Mouse (Mus musculus) small intestine, adult 2 months (tissue): ENCODE data around the gene 1700025F22Rik. TPM values are rescaled to one million over a fixed set of nuclear protein-coding genes. Genes with fewer than 3 reads are reported as not detected.
"Not testable (repeated sequence)": the region's sequence is repeated elsewhere in the genome, so short reads cannot be mapped to it uniquely, and the experiment has no call there.

ENCODE experiments used
- H3K27ac ChIP-seq: fragments of 200-500 bp; 2 replicates; pipeline ENCODE4 v1.5.1; 2012; ENCODE audit warnings: low read depth, low read length, control low read depth, inconsistent platforms; ENCODE audit not compliant: insufficient read depth
- H3K27me3 ChIP-seq: fragments of 200-500 bp; 2 replicates; pipeline ENCODE4 v1.6.1; 2012; ENCODE audit warnings: mild to moderate bottlenecking, moderate library complexity, low read length, inconsistent platforms; ENCODE audit not compliant: control insufficient read depth, insufficient read depth
- H3K36me3 ChIP-seq: fragments of 200-500 bp; 2 replicates; pipeline ENCODE4 v1.6.1; 2012; ENCODE audit warnings: mild to moderate bottlenecking, low read length, control low read depth, inconsistent platforms; ENCODE audit not compliant: control insufficient read depth, insufficient read depth
- H3K4me1 ChIP-seq: fragments of 200-500 bp; 2 replicates; pipeline ENCODE4 v1.6.1; 2012; ENCODE audit warnings: low read length, inconsistent platforms, mixed read lengths; ENCODE audit not compliant: control insufficient read depth, insufficient read depth, insufficient read length
- H3K4me3 ChIP-seq: fragments of 200-500 bp; 2 replicates; pipeline ENCODE4 v1.5.1; 2012; ENCODE audit warnings: low read depth, mild to moderate bottlenecking, control low read depth, inconsistent platforms, low read length, moderate library complexity
- CTCF ChIP-seq: fragments of 200-500 bp; IDR thresholded peaks from 2 replicates; pipeline ENCODE4 v1.5.1; 2012; ENCODE audit warnings: low read depth, mild to moderate bottlenecking, control low read depth, inconsistent platforms, low read length, moderate library complexity, mixed read lengths; ENCODE audit not compliant: insufficient replicate concordance, insufficient read length; ENCODE audit errors: extremely low read depth
- POLR2A ChIP-seq: fragments of 200-500 bp; IDR thresholded peaks from 2 replicates; pipeline ENCODE4 v1.6.1; 2012; ENCODE audit warnings: low read depth, mild to moderate bottlenecking, control low read depth, inconsistent platforms, low read length, moderate library complexity
- WGBS: fragments of 180-500 bp; shearing (Covaris S2); methylation state at CpG from one replicate; pipeline ENCODE4 v1.1.7; 2018; 5-methylcytosine and 5-hydroxymethylcytosine counted together
- polyA plus RNA-seq: library from polyadenylated mRNA; depleted of rRNA; stranded (reverse); fragments of >200 nt; gene quantifications from 2 replicates; pipeline ENCODE4 v1.2.3, GENCODE M21; 2012; rRNA removed

Gene 1700025F22Rik
- polyA plus RNA-seq, 1 experiment: not detected

DNA sequence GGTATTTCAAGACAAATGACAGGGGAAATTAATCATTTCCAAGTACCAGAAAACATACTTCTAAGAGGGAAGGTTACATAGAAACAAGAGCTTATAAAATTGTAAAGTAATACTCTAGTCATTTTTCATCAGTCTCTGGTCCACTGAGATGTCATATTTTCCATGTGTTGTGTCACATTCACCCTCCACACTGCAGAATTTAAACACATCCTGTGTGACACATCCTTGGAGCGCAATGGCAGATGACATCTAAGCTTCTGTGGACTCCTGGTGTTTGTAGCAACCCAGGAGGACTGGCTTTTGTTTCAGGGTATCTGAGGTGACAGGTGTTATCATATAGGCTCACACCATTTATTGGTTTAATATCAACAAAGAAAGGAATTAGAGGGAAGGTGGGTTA is 35.4 kb downstream of the 1700025F22Rik start:
- no peak overlapping the region for H3K27ac ChIP-seq
- no peaks in the 10 kb centered on the region for H3K27me3 ChIP-seq
- WGBS: 94% methylated on average over 1 of the region's 1 CpGs
- H3K36me3 ChIP-seq: no peaks in the 10 kb centered on the region
- H3K4me1 ChIP-seq: peaks cover 5% of the 10 kb centered on the region; the same call in 1 of the 2 replicates
- H3K4me3 ChIP-seq: no peak overlapping the region
- TF ChIP-seq CTCF: no peak
- TF ChIP-seq POLR2A: no peak

DNA sequence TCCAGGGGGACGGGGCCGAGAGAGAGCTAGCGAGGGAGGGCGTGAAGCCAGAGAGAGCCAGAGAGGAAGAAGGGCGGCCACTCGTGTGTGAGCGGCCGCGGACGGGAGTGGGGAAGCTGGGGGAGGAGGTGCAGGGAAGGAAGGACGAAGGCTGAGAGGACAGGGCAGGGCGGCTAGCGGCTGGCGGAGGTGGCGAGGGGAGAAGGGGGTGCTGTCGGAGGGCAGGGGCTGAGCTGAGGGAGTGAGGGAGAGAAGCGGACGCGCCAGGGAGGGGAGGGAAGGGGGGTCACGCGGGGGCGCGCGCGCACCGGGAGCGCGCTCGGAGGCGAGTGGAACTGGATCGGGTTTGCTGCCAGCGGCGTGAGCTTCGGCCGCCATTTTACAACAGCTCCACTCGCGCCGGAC is 44.1 kb downstream of the 1700025F22Rik start:
- peak overlapping the region; percentile 67 for H3K4me3 ChIP-seq
- H3K4me1 ChIP-seq, H3K27me3 ChIP-seq, H3K36me3 ChIP-seq: not testable (repeated sequence)
- H3K27ac ChIP-seq: 0 out of 2 replicates have a peak overlapping the region, but pooled peaks have one; percentile 41
- 1% methylated on average over 17 of the region's 38 CpGs for WGBS

DNA sequence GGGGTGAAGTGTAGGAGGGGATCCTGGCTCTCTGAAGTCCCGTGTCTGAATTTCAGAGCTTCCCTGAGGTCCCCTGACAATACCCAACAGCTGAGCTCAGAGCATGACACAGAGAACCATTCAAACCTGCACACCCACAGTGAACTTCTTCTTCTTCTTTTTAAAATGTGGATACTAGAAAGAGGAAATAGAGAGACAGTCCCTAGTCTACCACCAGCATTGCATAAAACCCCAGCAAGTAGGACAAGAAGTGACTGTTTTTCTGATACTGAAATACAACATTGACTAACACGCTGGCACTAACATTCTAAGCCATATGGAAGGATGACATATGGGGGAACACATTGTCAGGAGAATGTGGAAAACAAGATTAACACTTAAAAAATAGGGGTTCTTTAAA is 45.8 kb downstream of the 1700025F22Rik start:
- 88% methylated on average over 2 of the region's 2 CpGs for WGBS
- TF ChIP-seq POLR2A (no peak), CTCF (no peak)
- H3K4me1 ChIP-seq: no peaks in the 10 kb centered on the region
- H3K27me3 ChIP-seq: no peaks in the 10 kb centered on the region; the same call in 1 of the 2 replicates
- H3K4me3 ChIP-seq: no peak overlapping the region
- no peaks in the 10 kb centered on the region for H3K36me3 ChIP-seq
- H3K27ac ChIP-seq: no peak overlapping the region

DNA sequence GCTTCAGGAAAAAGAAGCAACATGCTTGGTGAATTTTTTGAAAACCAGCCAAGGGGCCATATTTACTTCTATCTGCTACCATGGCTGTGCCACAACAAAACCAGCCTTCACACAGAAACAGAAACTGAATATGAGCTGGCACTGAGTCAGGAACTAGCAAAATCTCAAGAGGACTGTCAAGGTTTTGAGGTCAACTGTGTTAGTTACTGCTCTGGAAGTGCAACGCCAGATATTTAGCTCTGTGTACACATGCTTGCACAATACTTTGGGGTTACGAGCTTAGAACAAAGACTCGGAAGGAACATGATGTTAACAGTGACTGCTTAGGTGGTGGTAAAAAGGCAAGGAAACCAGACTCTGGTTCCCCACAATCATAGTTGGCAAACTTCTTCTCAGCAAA is 57.4 kb downstream of the 1700025F22Rik start:
- Histone ChIP-seq H3K27me3 (no peaks in the 10 kb centered on the region), H3K27ac (no peak overlapping the region; the same call in 1 of the 2 replicates), H3K4me1 (peaks cover 6% of the 10 kb centered on the region), H3K4me3 (no peak overlapping the region), H3K36me3 (no peaks in the 10 kb centered on the region)
- TF ChIP-seq POLR2A: no peak
- TF ChIP-seq CTCF: no peak
- 10% methylated on average over 3 of the region's 3 CpGs for WGBS

DNA sequence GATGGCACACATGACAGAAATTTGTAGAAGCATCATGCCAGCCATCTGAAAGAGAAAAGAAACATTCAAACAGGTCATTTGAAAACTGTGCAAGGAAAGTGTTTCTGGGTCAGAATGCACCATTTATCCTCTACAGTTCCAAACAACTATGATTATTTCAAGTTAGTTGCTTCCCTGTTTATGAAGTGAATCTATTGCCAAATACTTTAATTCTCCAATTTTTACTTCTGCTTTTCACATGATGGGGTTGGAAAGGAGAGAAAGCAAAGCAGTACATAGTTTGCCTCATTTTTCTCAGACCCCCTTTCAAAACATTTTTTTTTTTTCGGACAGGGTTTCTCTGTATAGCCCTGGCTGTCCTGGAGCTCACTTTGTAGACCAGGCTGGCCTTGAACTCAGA is 63.2 kb downstream of the 1700025F22Rik start:
- H3K27me3 ChIP-seq: no peaks in the 10 kb centered on the region
- H3K27ac ChIP-seq: no peak overlapping the region
- no peaks in the 10 kb centered on the region for H3K36me3 ChIP-seq
- TF ChIP-seq CTCF (no peak), POLR2A (no peak)
- H3K4me3 ChIP-seq: no peak overlapping the region
- WGBS: 85% methylated on average over 1 of the region's 1 CpGs
- H3K4me1 ChIP-seq: peaks cover 4% of the 10 kb centered on the region; the same call in 1 of the 2 replicates

DNA sequence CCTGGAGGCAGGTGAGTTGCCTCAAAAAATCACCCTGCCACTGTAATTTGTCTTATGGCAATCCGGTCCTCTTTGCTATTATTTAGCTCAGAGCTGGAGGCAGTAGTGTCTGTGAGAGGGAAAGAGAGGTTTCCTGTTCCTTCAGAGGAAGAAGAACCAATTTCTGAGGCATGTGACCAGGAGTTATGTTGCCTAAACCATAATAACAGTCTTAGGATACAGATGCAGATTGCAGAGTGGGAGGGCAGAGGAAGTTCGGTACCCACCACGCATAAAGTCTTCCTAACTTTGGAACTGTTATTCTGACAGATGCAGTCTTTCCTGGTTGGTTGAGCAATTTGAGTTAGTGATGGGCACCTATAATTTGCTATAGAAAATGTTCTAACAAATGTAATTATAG is 66.7 kb downstream of the 1700025F22Rik start:
- H3K27me3 ChIP-seq: no peaks in the 10 kb centered on the region
- TF ChIP-seq CTCF (no peak), POLR2A (no peak)
- no peak overlapping the region for H3K4me3 ChIP-seq
- H3K4me1 ChIP-seq: peaks cover 4% of the 10 kb centered on the region; the same call in 1 of the 2 replicates
- H3K36me3 ChIP-seq: no peaks in the 10 kb centered on the region
- no peak overlapping the region for H3K27ac ChIP-seq
- 79% methylated on average over 3 of the region's 3 CpGs for WGBS

DNA sequence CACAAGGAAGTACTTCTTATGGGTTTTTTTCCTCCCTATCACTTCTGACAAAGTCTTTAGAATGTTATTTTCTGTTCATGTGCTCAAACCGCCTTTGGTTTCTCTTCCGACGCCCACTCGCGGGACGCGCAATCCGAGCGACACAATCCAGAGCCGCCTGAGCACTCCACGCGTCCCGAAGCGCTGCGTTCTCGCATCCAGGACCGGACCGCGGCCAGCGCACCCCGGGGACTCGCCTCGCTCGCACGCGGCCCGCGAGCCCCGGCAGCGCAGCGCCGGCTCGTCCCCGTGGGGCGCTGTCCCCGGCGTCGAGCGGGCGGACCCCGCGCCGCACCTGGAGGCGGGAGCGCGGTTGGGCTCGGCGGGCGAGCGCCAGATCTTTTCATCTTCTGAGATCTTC is 73.0 kb downstream of the 1700025F22Rik start:
- H3K27me3 ChIP-seq, H3K4me1 ChIP-seq, H3K27ac ChIP-seq, H3K36me3 ChIP-seq: not testable (repeated sequence)
- WGBS: under 1% methylated on average over 50 of the region's 50 CpGs
- H3K4me3 ChIP-seq: peak overlapping the region; percentile 58

Other genes starting within 250 kb of the 1700025F22Rik start
- 0.05 and 0.14 TPM in 2 replicates for gene Zp1, start 244.7 kb downstream of the 1700025F22Rik start, polyA plus RNA-seq
- gene Ptgdr2, start 228.2 kb downstream of the 1700025F22Rik start, polyA plus RNA-seq: 0.86 and 1.1 TPM in 2 replicates
- gene Ccdc86, start 216.1 kb downstream of the 1700025F22Rik start, polyA plus RNA-seq: 2.5 and 3.2 TPM in 2 replicates
- 103 and 341 TPM in 2 replicates for gene Ms4a10, start 190.7 kb downstream of the 1700025F22Rik start, polyA plus RNA-seq
- 0.20 and 1.9 TPM in 2 replicates for gene Ms4a15, start 172.1 kb downstream of the 1700025F22Rik start, polyA plus RNA-seq
- gene Ms4a18, start 147.3 kb downstream of the 1700025F22Rik start, polyA plus RNA-seq: 30.4 and 79.4 TPM in 2 replicates
- 173 and 417 TPM in 2 replicates for gene Ms4a8a, start 84.2 kb downstream of the 1700025F22Rik start, polyA plus RNA-seq
- gene 1700017D01Rik, start 34.4 kb downstream of the 1700025F22Rik start, polyA plus RNA-seq: not detected in 2 replicates
- not detected in 2 replicates for gene Ms4a13, start 31.4 kb upstream of the 1700025F22Rik start, polyA plus RNA-seq
- gene Ms4a12, start 67.1 kb upstream of the 1700025F22Rik start, polyA plus RNA-seq: 4.1 and 5.8 TPM in 2 replicates
- gene Ms4a1, start 100.9 kb upstream of the 1700025F22Rik start, polyA plus RNA-seq: 0.14 and 0.52 TPM in 2 replicates
- gene Ms4a5, start 118.6 kb upstream of the 1700025F22Rik start, polyA plus RNA-seq: not detected in 2 replicates
- 0.05 and 0.10 TPM in 2 replicates for gene Ms4a14, start 149.1 kb upstream of the 1700025F22Rik start, polyA plus RNA-seq
- gene Ms4a7, start 170.8 kb upstream of the 1700025F22Rik start, polyA plus RNA-seq: 0.91 and 1.0 TPM in 2 replicates
- gene Ms4a4a, start 210.2 kb upstream of the 1700025F22Rik start, polyA plus RNA-seq: 0.35 and 0.41 TPM in 2 replicates
- 0.27 and 0.51 TPM in 2 replicates for gene Ms4a4c, start 239.4 kb upstream of the 1700025F22Rik start, polyA plus RNA-seq